Mouse (Mus musculus) thymus, postnatal 14 days (tissue): Measurements from ENCODE around the gene Farp1.
"Not testable (repeated sequence)": the region's sequence is repeated elsewhere in the genome, so short reads cannot be mapped to it uniquely, and the experiment has no call there.

ENCODE experiments used
- DNase-seq: peaks from one replicate; pipeline ENCODE4 v3.0.0; 2021

Farp1 gene

GRCm38 (mm10) chr14:121107707-121108285, 72.8 kb downstream of the Farp1 start:
- no peak for DNase-seq

GRCm38 (mm10) chr14:121108439-121109115, 73.6 kb downstream of the Farp1 start:
- no peak for DNase-seq

GRCm38 (mm10) chr14:121109116-121109504, 74.1 kb downstream of the Farp1 start:
- no peak for DNase-seq

GRCm38 (mm10) chr14:121110492-121111267, 75.7 kb downstream of the Farp1 start:
- DNase-seq: no peak

GRCm38 (mm10) chr14:121112061-121112460, 77.1 kb downstream of the Farp1 start:
- no peak for DNase-seq

- no peak for DNase-seq
Measured at GRCm38 (mm10) chr14:121113785-121114184, 78.8 kb downstream of the Farp1 start.

GRCm38 (mm10) chr14:121116696-121117095, 81.7 kb downstream of the Farp1 start:
- DNase-seq: no peak

- no peak for DNase-seq
Measured at GRCm38 (mm10) chr14:121118860-121119259, 83.9 kb downstream of the Farp1 start.

- no peak for DNase-seq
Measured at GRCm38 (mm10) chr14:121121664-121122063, 86.7 kb downstream of the Farp1 start.

GRCm38 (mm10) chr14:121122852-121123251, 87.9 kb downstream of the Farp1 start:
- no peak for DNase-seq

- no peak for DNase-seq
Measured at GRCm38 (mm10) chr14:121124409-121125010, 89.5 kb downstream of the Farp1 start.

- no peak for DNase-seq
Measured at GRCm38 (mm10) chr14:121125651-121126050, 90.7 kb downstream of the Farp1 start.

GRCm38 (mm10) chr14:121126291-121126690, 91.3 kb downstream of the Farp1 start:
- no peak for DNase-seq

- DNase-seq: no peak
Measured at GRCm38 (mm10) chr14:121128858-121129800, 94.1 kb downstream of the Farp1 start.

GRCm38 (mm10) chr14:121130351-121130750, 95.4 kb downstream of the Farp1 start:
- DNase-seq: not testable (repeated sequence)

GRCm38 (mm10) chr14:121134414-121134813, 99.4 kb downstream of the Farp1 start:
- DNase-seq: no peak

- no peak for DNase-seq
Measured at GRCm38 (mm10) chr14:121143831-121144455, 108.9 kb downstream of the Farp1 start.

GRCm38 (mm10) chr14:121144496-121144895, 109.5 kb downstream of the Farp1 start:
- no peak for DNase-seq

- DNase-seq: no peak
Measured at GRCm38 (mm10) chr14:121145291-121145690, 110.3 kb downstream of the Farp1 start.

- DNase-seq: no peak
Measured at GRCm38 (mm10) chr14:121145698-121146097, 110.7 kb downstream of the Farp1 start.

GRCm38 (mm10) chr14:121146213-121146612, 111.2 kb downstream of the Farp1 start:
- DNase-seq: no peak

- no peak for DNase-seq
Measured at GRCm38 (mm10) chr14:121147026-121147425, 112.0 kb downstream of the Farp1 start.
